Mouse (Mus musculus): ENCODE measurements at regions not wholly inside any gene's neighbourhood (a gene's known extent, or its start where the extent isn't known, plus 50 kb on each side); places are given as distances from the start of the nearest gene placed in this dataset.

GRCm38 (mm10) chr10:12190435-12190834 lies 678.7 kb downstream of the Utrn start:
- DNase-seq (ENCODE audit: low spot score in 2 of 2) = no peak

GRCm38 (mm10) chr10:12207301-12207700 lies 661.9 kb downstream of the Utrn start:
- DNase-seq (ENCODE audit: low spot score in 2 of 2) = no peak

- no peak for DNase-seq (ENCODE audit: low spot score in 2 of 2)
These were observed 659.0 kb downstream of the Utrn start for GRCm38 (mm10) chr10:12210181-12210580.

- peak in 1 of 2 experiments; percentile 3 for DNase-seq (ENCODE audit: low spot score in 2 of 2)
These were observed 650.3 kb downstream of the Utrn start for GRCm38 (mm10) chr10:12218879-12219278.

- no peak for DNase-seq (ENCODE audit: low spot score in 2 of 2)
These were observed 635.0 kb downstream of the Utrn start for GRCm38 (mm10) chr10:12234141-12234540.

- no peak for DNase-seq (ENCODE audit: low spot score in 2 of 2)
These were observed 620.3 kb downstream of the Utrn start for GRCm38 (mm10) chr10:12248853-12249252.

GRCm38 (mm10) chr10:12253274-12253673 lies 615.9 kb downstream of the Utrn start:
- no peak for DNase-seq (ENCODE audit: low spot score in 2 of 2)

- DNase-seq (ENCODE audit: low spot score in 2 of 2) = no peak
These were observed 583.5 kb downstream of the Utrn start for GRCm38 (mm10) chr10:12285679-12286078.

- no peak for DNase-seq (ENCODE audit: low spot score in 2 of 2)
These were observed 570.3 kb downstream of the Utrn start for GRCm38 (mm10) chr10:12298887-12299286.

GRCm38 (mm10) chr10:12302396-12302795 lies 566.8 kb downstream of the Utrn start:
- DNase-seq (ENCODE audit: low spot score in 2 of 2) = no peak

- no peak for DNase-seq (ENCODE audit: low spot score in 2 of 2)
These were observed 548.9 kb downstream of the Utrn start for GRCm38 (mm10) chr10:12320311-12320710.

Data from heart, adult 9 months (tissue).